Mouse (Mus musculus): ENCODE data around the gene Olfr1263.

Gene Olfr1263

DNA sequence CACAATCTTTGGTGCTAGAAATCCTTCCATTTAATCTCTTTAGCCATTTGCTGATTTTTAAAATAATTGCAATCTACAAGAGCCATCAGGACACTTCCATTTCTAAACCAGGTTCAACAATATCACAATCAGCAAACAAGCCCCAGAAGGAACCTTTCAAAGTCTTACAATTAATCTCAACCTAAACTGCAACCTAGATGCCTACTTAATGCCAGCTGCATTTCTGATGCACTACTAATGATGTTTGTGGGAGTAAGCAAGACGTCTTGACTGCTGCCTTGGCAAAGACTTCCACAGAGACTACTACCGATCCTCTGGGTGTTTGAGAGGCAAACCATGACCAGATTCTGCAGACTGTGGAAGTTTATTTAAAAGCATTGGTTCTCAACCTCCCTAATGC lies at the start of gene Olfr1263:
TSS of gene Olfr1263 (plus strand) at position 301 of the 400 bp plus-strand sequence.
- no peak for DNase-seq

GRCm38 (mm10) chr2:89974184-89974583 lies 37.7 kb upstream of the Olfr1263 start, which contains the start of gene Olfr1260:
Gene Olfr1260, plus strand, starts transcription at chr2:89974340.
- DNase-seq: no peak

GRCm38 (mm10) chr2:89977709-89978108 lies 34.2 kb upstream of the Olfr1263 start:
- DNase-seq: no peak

DNA sequence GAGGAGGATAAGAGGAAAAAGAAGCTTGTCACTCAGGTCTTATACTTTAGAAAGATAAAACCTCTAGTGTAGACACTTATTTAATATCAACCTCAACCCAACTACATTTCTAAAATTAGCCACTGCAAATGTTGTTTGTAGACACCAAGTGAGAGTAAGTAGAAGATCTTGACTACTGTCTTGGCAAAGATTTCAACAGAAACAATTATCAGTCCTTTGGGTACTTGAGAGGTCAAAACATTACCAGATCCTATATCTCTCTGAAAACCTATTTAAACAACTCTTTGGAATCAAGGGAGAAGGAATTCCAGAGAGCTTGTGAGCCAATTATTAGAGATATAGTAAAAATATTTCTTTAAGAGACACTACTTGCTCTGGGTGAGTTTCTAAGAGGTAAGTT lies 21.0 kb upstream of the Olfr1263 start, which contains the start of gene Olfr1261:
TSS of gene Olfr1261 (plus strand) at position 301 of the 400 bp plus-strand sequence.
- no peak for DNase-seq

- no peak for DNase-seq
Measured at GRCm38 (mm10) chr2:89999845-90000244, 12.1 kb upstream of the Olfr1263 start, which contains the start of gene Olfr1262. Gene Olfr1262, plus strand, starts transcription at chr2:90000145.

DNA sequence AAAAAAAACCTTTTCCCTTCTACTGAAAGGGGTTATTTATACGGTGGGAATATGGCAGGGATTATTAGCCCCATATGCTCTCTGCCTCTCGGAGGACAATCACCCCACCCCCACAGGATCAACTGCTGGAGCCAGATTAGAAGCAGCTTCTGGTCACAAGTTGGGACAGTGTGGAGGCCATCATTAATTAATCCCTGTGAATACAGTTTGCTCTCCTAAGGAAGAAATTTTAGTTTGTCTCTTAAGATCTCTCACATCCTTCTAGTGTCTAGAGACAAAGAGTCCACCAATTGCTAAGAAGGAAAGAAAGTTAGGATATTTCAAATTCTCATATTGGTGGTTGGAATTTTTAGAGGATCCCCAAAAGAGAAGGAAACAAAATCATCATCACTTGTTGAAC lies 13.5 kb downstream of the Olfr1263 start, which contains the start of gene Olfr1264:
TSS of gene Olfr1264 (minus strand) at position 101 of the 400 bp plus-strand sequence.
- no peak for DNase-seq

GRCm38 (mm10) chr2:90035037-90035436 lies 23.1 kb downstream of the Olfr1263 start, which contains the start of gene Olfr1265:
Gene Olfr1265, plus strand, starts transcription at chr2:90035337.
- no peak for DNase-seq

GRCm38 (mm10) chr2:90063494-90063893 lies 51.6 kb downstream of the Olfr1263 start, which contains the start of gene Olfr140:
Gene Olfr140, minus strand, starts transcription at chr2:90063594.
- DNase-seq: no peak

Measured in cerebellum, postnatal 36 days (tissue).